Mouse (Mus musculus) heart, embryonic 13.5 days (tissue): ENCODE measurements around the gene Rimklb. TPM values are rescaled to one million over a fixed set of nuclear protein-coding genes. Genes with fewer than 3 reads are reported as not detected.
"Not testable (repeated sequence)": the region's sequence is repeated elsewhere in the genome, so short reads cannot be mapped to it uniquely, and the experiment has no call there.

Experiments
- ATAC-seq: fragments of 200-750 bp; cut with Nextera tagmentation; 2 replicates; pipeline ENCODE4 v1.8.0; 2017; ENCODE audit warnings: moderate TSS enrichment; ENCODE audit not compliant: insufficient number of reproducible peaks, low FRiP score, low TSS enrichment; ENCODE audit errors: extremely low read depth
- H3K27ac ChIP-seq: fragments of 300-500 bp; sonication (generic); replicated peaks from 2 replicates; pipeline ENCODE4 v1.5.1; 2015; ENCODE audit warnings: moderate library complexity, mild to moderate bottlenecking, inconsistent platforms
- H3K27me3 ChIP-seq: fragments of 300-500 bp; sonication (generic); replicated peaks from 2 replicates; pipeline ENCODE4 v1.6.1; 2015; ENCODE audit warnings: mild to moderate bottlenecking, inconsistent platforms
- H3K36me3 ChIP-seq: fragments of 300-500 bp; sonication (generic); 2 replicates; pipeline ENCODE4 v1.6.1; 2015; ENCODE audit warnings: mild to moderate bottlenecking, inconsistent platforms
- H3K4me1 ChIP-seq: fragments of 300-500 bp; sonication (generic); 2 replicates; pipeline ENCODE4 v1.6.1; 2015; ENCODE audit warnings: inconsistent platforms
- H3K4me2 ChIP-seq: fragments of 300-500 bp; sonication (generic); 2 replicates; pipeline ENCODE4 v1.6.1; 2015; ENCODE audit warnings: inconsistent platforms, mild to moderate bottlenecking, moderate library complexity
- H3K4me3 ChIP-seq: fragments of 300-500 bp; sonication (generic); 2 replicates; pipeline ENCODE4 v1.5.1; 2015; ENCODE audit warnings: moderate library complexity, mild to moderate bottlenecking, inconsistent platforms
- H3K9ac ChIP-seq: fragments of 300-500 bp; sonication (generic); 2 replicates; pipeline ENCODE4 v1.6.1; 2015; ENCODE audit warnings: inconsistent platforms, mild to moderate bottlenecking, moderate library complexity
- H3K9me3 ChIP-seq: fragments of 300-500 bp; sonication (generic); 2 replicates; pipeline ENCODE4 v1.6.1; 2016; ENCODE audit warnings: inconsistent platforms
- WGBS: fragments of 180-500 bp; shearing (Covaris S2); methylation state at CpG from one replicate; pipeline ENCODE4 v1.1.7; 2015; ENCODE audit warnings: mixed read lengths; 5-methylcytosine and 5-hydroxymethylcytosine counted together
- polyA plus RNA-seq: library from polyadenylated mRNA; unstranded; fragments of >200 nt; fragmentation: Nextera tagmentation; extraction: Ambion mirVana; gene quantifications from 2 replicates; pipeline ENCODE4 v1.2.1, GENCODE M21; 2015

The Rimklb gene
- polyA plus RNA-seq, 1 experiment from 2014 or later = 6.0 TPM

GRCm38 (mm10) chr6:122527596-122527995, 29.0 kb upstream of the Rimklb start:
- Histone ChIP-seq H3K9ac (no peak overlapping the region), H3K36me3 (no peaks in the 10 kb centered on the region), H3K27me3 (no peaks in the 10 kb centered on the region), H3K4me2 (peak overlapping the region; percentile 16; the same call in 1 of the 2 replicates), H3K27ac (no peak overlapping the region), H3K9me3 (no peaks in the 10 kb centered on the region), H3K4me1 (no peaks in the 10 kb centered on the region), H3K4me3 (no peak overlapping the region)
- WGBS = 20% methylated on average over 12 of the region's 12 CpGs
- ATAC-seq = no peak

- ATAC-seq = no peak
- H3K27ac ChIP-seq = no peak overlapping the region
Measured at GRCm38 (mm10) chr6:122523289-122523688, 24.7 kb upstream of the Rimklb start.

GRCm38 (mm10) chr6:122522595-122522994, 24.0 kb upstream of the Rimklb start:
- 57% methylated on average over 9 of the region's 9 CpGs for WGBS
- peak overlapping the region; percentile 4; the same call in 1 of the 2 replicates for H3K4me2 ChIP-seq

More at GRCm38 (mm10) chr6:122523289-122523688, 24.7 kb upstream of the Rimklb start:
- H3K9ac ChIP-seq = no peak overlapping the region
- H3K4me3 ChIP-seq = no peak overlapping the region
- no peaks in the 10 kb centered on the region for H3K4me1 ChIP-seq
- no peaks in the 10 kb centered on the region for H3K9me3 ChIP-seq
- 79% methylated on average over 8 of the region's 8 CpGs for WGBS
- H3K36me3 ChIP-seq = no peaks in the 10 kb centered on the region
- no peak overlapping the region for H3K4me2 ChIP-seq
- H3K27me3 ChIP-seq = no peaks in the 10 kb centered on the region

GRCm38 (mm10) chr6:122519384-122519783, 20.8 kb upstream of the Rimklb start:
- H3K36me3 ChIP-seq = no peaks in the 10 kb centered on the region
- 23% methylated on average over 2 of the region's 2 CpGs for WGBS
- H3K4me1 ChIP-seq = no peaks in the 10 kb centered on the region
- H3K27me3 ChIP-seq = no peaks in the 10 kb centered on the region
- no peak for ATAC-seq
- no peak overlapping the region for H3K9ac ChIP-seq
- H3K4me2 ChIP-seq = no peak overlapping the region
- H3K9me3 ChIP-seq = no peaks in the 10 kb centered on the region
- H3K4me3 ChIP-seq = no peak overlapping the region
- no peak overlapping the region for H3K27ac ChIP-seq

More at GRCm38 (mm10) chr6:122522595-122522994, 24.0 kb upstream of the Rimklb start:
- H3K9me3 ChIP-seq = no peaks in the 10 kb centered on the region
- no peaks in the 10 kb centered on the region for H3K4me1 ChIP-seq
- H3K36me3 ChIP-seq = no peaks in the 10 kb centered on the region
- no peaks in the 10 kb centered on the region for H3K27me3 ChIP-seq
- H3K9ac ChIP-seq = no peak overlapping the region
- ATAC-seq = no peak
- no peak overlapping the region for H3K4me3 ChIP-seq
- H3K27ac ChIP-seq = no peak overlapping the region

- Histone ChIP-seq H3K9me3 (no peaks in the 10 kb centered on the region), H3K4me3 (no peak overlapping the region), H3K4me2 (no peak overlapping the region), H3K27ac (no peak overlapping the region), H3K4me1 (peaks cover 5% of the 10 kb centered on the region; the same call in 1 of the 2 replicates), H3K27me3 (no peaks in the 10 kb centered on the region), H3K36me3 (no peaks in the 10 kb centered on the region), H3K9ac (no peak overlapping the region)
- WGBS = 63% methylated on average over 1 of the region's 1 CpGs
- no peak for ATAC-seq
Measured at GRCm38 (mm10) chr6:122517668-122518067, 19.1 kb upstream of the Rimklb start.

GRCm38 (mm10) chr6:122515762-122516161, 17.2 kb upstream of the Rimklb start:
- not testable (repeated sequence) for H3K27me3 ChIP-seq, H3K4me1 ChIP-seq, H3K4me2 ChIP-seq, H3K27ac ChIP-seq, ATAC-seq, H3K9ac ChIP-seq, H3K9me3 ChIP-seq, H3K36me3 ChIP-seq, H3K4me3 ChIP-seq
- WGBS = 76% methylated on average over 2 of the region's 2 CpGs

- Histone ChIP-seq H3K27me3 (no peaks in the 10 kb centered on the region), H3K36me3 (no peaks in the 10 kb centered on the region), H3K4me3 (no peak overlapping the region), H3K9me3 (no peaks in the 10 kb centered on the region), H3K9ac (no peak overlapping the region), H3K4me1 (peaks cover 5% of the 10 kb centered on the region; the same call in 1 of the 2 replicates), H3K4me2 (peak overlapping the region; percentile 30), H3K27ac (no peak overlapping the region)
- WGBS = 74% methylated on average over 3 of the region's 3 CpGs
- ATAC-seq = no peak
Measured at GRCm38 (mm10) chr6:122514312-122514711, 15.8 kb upstream of the Rimklb start.

GRCm38 (mm10) chr6:122512914-122513878, 14.6 kb upstream of the Rimklb start:
- H3K4me1 ChIP-seq = peaks cover 5% of the 10 kb centered on the region; the same call in 1 of the 2 replicates
- no peaks in the 10 kb centered on the region for H3K36me3 ChIP-seq
- no peaks in the 10 kb centered on the region for H3K9me3 ChIP-seq
- H3K27ac ChIP-seq = no peak overlapping the region
- peak overlapping the region; percentile 30 for H3K4me2 ChIP-seq
- ATAC-seq = no peak
- 38% methylated on average over 12 of the region's 12 CpGs for WGBS
- 0 out of 2 replicates have a peak overlapping the region, but pooled peaks have one; percentile 5 for H3K9ac ChIP-seq
- no peaks in the 10 kb centered on the region for H3K27me3 ChIP-seq
- H3K4me3 ChIP-seq = peak overlapping the region; percentile 4; the same call in 1 of the 2 replicates

GRCm38 (mm10) chr6:122508494-122508893, 9.9 kb upstream of the Rimklb start:
- no peaks in the 10 kb centered on the region for H3K9me3 ChIP-seq
- ATAC-seq = no peak; the same call in 1 of the 2 replicates
- H3K4me1 ChIP-seq = peaks cover 5% of the 10 kb centered on the region; the same call in 1 of the 2 replicates
- no peaks in the 10 kb centered on the region for H3K27me3 ChIP-seq
- H3K9ac ChIP-seq = no peak overlapping the region
- H3K27ac ChIP-seq = peak overlapping the region; percentile 56
- no peak overlapping the region for H3K4me2 ChIP-seq
- WGBS = 57% methylated on average over 8 of the region's 8 CpGs
- no peak overlapping the region for H3K4me3 ChIP-seq
- H3K36me3 ChIP-seq = no peaks in the 10 kb centered on the region

- no peak for ATAC-seq
- no peak within 1 kb of the TSS for H3K27ac ChIP-seq
- 76% methylated on average over 3 of the region's 3 CpGs for whole genome bisulfite sequencing
- H3K9ac ChIP-seq = no peak within 1 kb of the TSS
- H3K36me3 ChIP-seq = no peaks in the 10 kb centered on the region
- no peak within 1 kb of the TSS for H3K4me3 ChIP-seq
- H3K27me3 ChIP-seq = no peaks in the 10 kb centered on the region
- no peaks in the 10 kb centered on the region for H3K4me1 ChIP-seq
- H3K4me2 ChIP-seq = no peak within 1 kb of the TSS
- no peaks in the 10 kb centered on the region for H3K9me3 ChIP-seq
Measured at GRCm38 (mm10) chr6:122505545-122505944, 7.0 kb upstream of the Rimklb start, which contains the start of gene Mfap5. Gene Mfap5, plus strand, starts transcription at chr6:122505845.

- ATAC-seq = no peak
- no peaks in the 10 kb centered on the region for H3K9me3 ChIP-seq
- H3K27ac ChIP-seq = no peak overlapping the region
- no peaks in the 10 kb centered on the region for H3K36me3 ChIP-seq
- H3K9ac ChIP-seq = no peak overlapping the region
- no peak overlapping the region for H3K4me2 ChIP-seq
- H3K4me1 ChIP-seq = no peaks in the 10 kb centered on the region
- 67% methylated on average over 4 of the region's 4 CpGs for WGBS
- no peak overlapping the region for H3K4me3 ChIP-seq
- H3K27me3 ChIP-seq = no peaks in the 10 kb centered on the region
Measured at GRCm38 (mm10) chr6:122505041-122505440, 6.5 kb upstream of the Rimklb start.
